ENCODE assay signal across 19 mouse cellular contexts in genomic region chr9:55255604-55256003, GRCm38 (mm10). TPM values are rescaled to one million over a fixed set of nuclear protein-coding genes. Genes with fewer than 3 reads are reported as not detected.
DNase-seq lines count a peak whose midpoint lies in the region; ATAC-seq and TF ChIP-seq lines count a peak whose summit lies in the region.
"Had no signal": no experiment of that assay in that cellular context is flagged by ENCODE, and none has a peak within 500 bp of the region (broad histone marks: within the 10 kb centered on the region; RNA-seq: fewer than 3 reads in every experiment).

No protein-coding gene starts in this region.

- no peak overlapping the region for H3K9ac ChIP-seq in heart, embryonic 12.5 days
- H3K9ac ChIP-seq in lung, postnatal 0 days (replicated peaks; ENCODE audit: low read depth): no peak overlapping the region
- H3K9ac ChIP-seq: embryonic facial prominence, embryonic 12.5 days; heart, embryonic 15.5 days; hindbrain, embryonic 13.5 days; liver, embryonic 14.5 days had no signal

- no peaks in the 10 kb centered on the region for H3K27me3 ChIP-seq in heart, embryonic 12.5 days (replicated peaks)
- H3K27me3 ChIP-seq in lung, postnatal 0 days (replicated peaks; ENCODE audit: insufficient read depth, low read length): no peaks in the 10 kb centered on the region
- H3K27me3 ChIP-seq: embryonic facial prominence, embryonic 12.5 days; heart, embryonic 15.5 days; hindbrain, embryonic 13.5 days had no signal

- H3K4me2 ChIP-seq in heart, embryonic 12.5 days: no peak overlapping the region
- no peak overlapping the region for H3K4me2 ChIP-seq in lung, postnatal 0 days (replicated peaks; ENCODE audit: low read depth, low read length)
- H3K4me2 ChIP-seq: embryonic facial prominence, embryonic 12.5 days; heart, embryonic 15.5 days; hindbrain, embryonic 13.5 days had no signal

- no peaks in the 10 kb centered on the region for H3K9me3 ChIP-seq in heart, embryonic 12.5 days (replicated peaks)
- H3K9me3 ChIP-seq in lung, postnatal 0 days (ENCODE audit: low read length): no peaks in the 10 kb centered on the region
- H3K9me3 ChIP-seq: embryonic facial prominence, embryonic 12.5 days; heart, embryonic 15.5 days; hindbrain, embryonic 13.5 days had no signal

- H3K27ac ChIP-seq in heart, embryonic 12.5 days (ENCODE audit: poor library complexity, severe bottlenecking): no peak overlapping the region
- no peak overlapping the region for H3K27ac ChIP-seq in lung, postnatal 0 days (ENCODE audit: low read length)
- H3K27ac ChIP-seq: embryonic facial prominence, embryonic 12.5 days; gastrocnemius, adult 2 months; heart, embryonic 15.5 days; hindbrain, embryonic 13.5 days; kidney, postnatal 0 days; liver, embryonic 14.5 days had no signal

- no peak for TF ChIP-seq CTCF in lung, postnatal 0 days (IDR thresholded peaks at IDR 0.05)

- no peaks in the 10 kb centered on the region for H3K36me3 ChIP-seq in heart, embryonic 12.5 days
- H3K36me3 ChIP-seq in lung, postnatal 0 days (ENCODE audit: insufficient read depth, low read length): no peaks in the 10 kb centered on the region
- H3K36me3 ChIP-seq: embryonic facial prominence, embryonic 12.5 days; heart, embryonic 15.5 days; hindbrain, embryonic 13.5 days had no signal

- no peaks in the 10 kb centered on the region for H3K4me1 ChIP-seq in heart, embryonic 12.5 days (replicated peaks)
- H3K4me1 ChIP-seq in lung, postnatal 0 days (ENCODE audit: insufficient read depth, low read depth, low read length): no peaks in the 10 kb centered on the region
- H3K4me1 ChIP-seq: embryonic facial prominence, embryonic 12.5 days; heart, embryonic 15.5 days; hindbrain, embryonic 13.5 days had no signal

- TF ChIP-seq EP300 in lung, postnatal 0 days (IDR thresholded peaks at IDR 0.05): no peak

- peak; percentile 46 to 70 for DNase-seq in heart, adult 18-20 months
- peak; percentile 64 for DNase-seq in lung, postnatal 0 days (ENCODE audit: low spot score)
- no peak for DNase-seq in lung, postnatal 14 days
- DNase-seq in lung, postnatal 25 days (ENCODE audit: low spot score): peak; percentile 26
- no peak for DNase-seq in left cerebral cortex, adult 11 months (ENCODE audit: low spot score)
- no peak for DNase-seq in ovary, postnatal 10 days (ENCODE audit: low spot score)
- DNase-seq: cerebellum, adult 18-20 months; gastrocnemius, adult 2 months; right cerebral cortex, adult 18-20 months; thymus, adult 18-20 months had no signal

- WGBS in heart, embryonic 12.5 days: 56% methylated on average over 4 of the region's 4 CpGs
- WGBS in lung, postnatal 0 days: 35% methylated on average over 4 of the region's 4 CpGs

- ATAC-seq in heart, embryonic 12.5 days (ENCODE audit: insufficient number of reproducible peaks, low FRiP score): no peak
- ATAC-seq in lung, postnatal 0 days: peak; percentile 52
- ATAC-seq: forebrain, embryonic 16.5 days; intestine, embryonic 16.5 days; midbrain, embryonic 16.5 days had no signal

- H3K4me3 ChIP-seq in heart, embryonic 12.5 days: no peak overlapping the region
- no peak overlapping the region for H3K4me3 ChIP-seq in lung, postnatal 0 days (ENCODE audit: low read depth, low read length)
- H3K4me3 ChIP-seq: embryonic facial prominence, embryonic 12.5 days; gastrocnemius, adult 2 months; heart, embryonic 15.5 days; hindbrain, embryonic 13.5 days had no signal

RNA-seq across cellular contexts. Expression of gene Fbxo22, which starts 46.9 kb away (rescaled TPM):
- 10 to 100 TPM; 33.1 to 35.2 TPM for total RNA-seq in heart, adult 18-20 months (2021)
- polyA plus RNA-seq in heart, embryonic 12.5 days (2016; fragmentation: Nextera tagmentation; extraction: Ambion mirVana): 67.2 and 70.9 TPM in 2 replicates
- 27.4 and 34.0 TPM in 2 replicates for polyA plus RNA-seq in lung, postnatal 0 days (2015; fragmentation: Nextera tagmentation; extraction: Ambion mirVana)

Comparison
In these comparisons a context has a peak if more than half of its experiments do, and no peak if none do; other contexts are left out.
1. DNase-seq: peak in heart, adult 18-20 months (2 of 2), lung, postnatal 0 days (single experiment) and lung, postnatal 25 days (single experiment); none in lung, postnatal 14 days (single experiment), left cerebral cortex, adult 11 months (single experiment) and ovary, postnatal 10 days (single experiment).